Mouse (Mus musculus) gastrocnemius, postnatal 36 days (tissue): Measurements from ENCODE around the gene Senp1. TPM values are rescaled to one million over a fixed set of nuclear protein-coding genes. Genes with fewer than 3 reads are reported as not detected.

Experiments used
- total RNA-seq, 2 experiments: library from RNA; stranded (reverse); gene quantifications; 2 replicates each; pipeline ENCODE4 v1.2.3; 2021

Gene Senp1
- total RNA-seq, 2 experiments from 2014 or later = 6.0 to 8.1 TPM

Other genes with a start within 250 kb of the Senp1 start
- gene Hdac7, start 249.2 kb downstream of the Senp1 start, total RNA-seq = 10 to 100 TPM; 10.6 to 11.8 TPM
- under 1 TPM; 0.13 to 0.15 TPM for gene Vdr, start 183.1 kb downstream of the Senp1 start, total RNA-seq
- 1 to 10 TPM; 4.5 to 5.2 TPM for gene Tmem106c, start 129.5 kb downstream of the Senp1 start, total RNA-seq
- 1 to 10 TPM; 1.9 to 3.5 TPM for gene Col2a1, start 89.0 kb downstream of the Senp1 start, total RNA-seq
- 1,000 to 10,000 TPM; 2,575 to 2,874 TPM for gene Pfkm, start 1.2 kb downstream of the Senp1 start, total RNA-seq
- 100 to 1,000 TPM; 107 to 122 TPM for gene Asb8, start 71.9 kb upstream of the Senp1 start, total RNA-seq
- not detected for gene Ccdc184, start 73.4 kb upstream of the Senp1 start, total RNA-seq
- not detected for gene Olfr288, start 101.8 kb upstream of the Senp1 start, total RNA-seq
- gene Gm44579, start 127.2 kb upstream of the Senp1 start, total RNA-seq = not detected
- gene Olfr287, start 127.3 kb upstream of the Senp1 start, total RNA-seq = not detected
- gene Olfr286, start 140.7 kb upstream of the Senp1 start, total RNA-seq = not detected
- not detected for gene H1fnt, start 163.5 kb upstream of the Senp1 start, total RNA-seq
- 10 to 100 TPM in 1 of 2 experiments, 1 to 10 TPM in 1; 9.7 to 10.3 TPM for gene Zfp641, start 202.4 kb upstream of the Senp1 start, total RNA-seq
- gene Olfr285, start 223.6 kb upstream of the Senp1 start, total RNA-seq = not detected
- gene Olfr284, start 247.2 kb upstream of the Senp1 start, total RNA-seq = not detected